Mouse (Mus musculus): Measurements from ENCODE around the gene Lrrfip2.

The Lrrfip2 gene

GRCm38 (mm10) chr9:111117126-111117642, at the start of gene Lrrfip2:
Gene Lrrfip2 (plus strand): TSS chr9:111117592.
- DNase-seq, result no peak

GRCm38 (mm10) chr9:111070546-111070961, 46.8 kb upstream of the Lrrfip2 start:
- peak; percentile 79 for DNase-seq

GRCm38 (mm10) chr9:111072175-111072574, 45.2 kb upstream of the Lrrfip2 start:
- DNase-seq, result peak; percentile 71

- DNase-seq, result no peak
Measured at GRCm38 (mm10) chr9:111072971-111073370, 44.4 kb upstream of the Lrrfip2 start.

GRCm38 (mm10) chr9:111077745-111078144, 39.6 kb upstream of the Lrrfip2 start:
- no peak for DNase-seq

GRCm38 (mm10) chr9:111080801-111081200, 36.6 kb upstream of the Lrrfip2 start:
- DNase-seq, result no peak

- DNase-seq, result no peak
Measured at GRCm38 (mm10) chr9:111081765-111082164, 35.6 kb upstream of the Lrrfip2 start.

GRCm38 (mm10) chr9:111085329-111085728, 32.1 kb upstream of the Lrrfip2 start:
- no peak for DNase-seq

GRCm38 (mm10) chr9:111086137-111086536, 31.3 kb upstream of the Lrrfip2 start:
- DNase-seq, result no peak

- DNase-seq, result no peak
Measured at GRCm38 (mm10) chr9:111086995-111087606, 30.3 kb upstream of the Lrrfip2 start.

- DNase-seq, result no peak
Measured at GRCm38 (mm10) chr9:111087960-111088359, 29.4 kb upstream of the Lrrfip2 start.

GRCm38 (mm10) chr9:111088886-111089285, 28.5 kb upstream of the Lrrfip2 start:
- DNase-seq, result no peak

GRCm38 (mm10) chr9:111092657-111093056, 24.7 kb upstream of the Lrrfip2 start:
- peak; percentile 45 for DNase-seq

GRCm38 (mm10) chr9:111093094-111093493, 24.3 kb upstream of the Lrrfip2 start:
- DNase-seq, result peak; percentile 73

GRCm38 (mm10) chr9:111094626-111095025, 22.8 kb upstream of the Lrrfip2 start:
- DNase-seq, result no peak

GRCm38 (mm10) chr9:111095710-111096109, 21.7 kb upstream of the Lrrfip2 start:
- DNase-seq, result no peak

- no peak for DNase-seq
Measured at GRCm38 (mm10) chr9:111096419-111097326, 20.7 kb upstream of the Lrrfip2 start.

- no peak for DNase-seq
Measured at GRCm38 (mm10) chr9:111097543-111097942, 19.8 kb upstream of the Lrrfip2 start.

GRCm38 (mm10) chr9:111100406-111100805, 17.0 kb upstream of the Lrrfip2 start:
- DNase-seq, result no peak

GRCm38 (mm10) chr9:111103293-111103692, 14.1 kb upstream of the Lrrfip2 start:
- DNase-seq, result no peak

GRCm38 (mm10) chr9:111103893-111104292, 13.5 kb upstream of the Lrrfip2 start:
- no peak for DNase-seq

GRCm38 (mm10) chr9:111107863-111108262, 9.5 kb upstream of the Lrrfip2 start:
- DNase-seq, result no peak

- DNase-seq, result peak; percentile 90
Measured at GRCm38 (mm10) chr9:111117794-111118251, 431 bp downstream of the Lrrfip2 start.

All from lung, postnatal 14 days (tissue).